Mouse (Mus musculus) c-Kit-positive CD71-negative TER-119-negative erythroid progenitor cells, embryonic 14.5 days (primary cell): Measurements from ENCODE around the gene Usp9x.

Experiments used
- DNase-seq: peaks from one replicate; pipeline ENCODE4 v3.0.0-alpha.2; 2013; ENCODE audit warnings: low read depth

Usp9x gene

DNA sequence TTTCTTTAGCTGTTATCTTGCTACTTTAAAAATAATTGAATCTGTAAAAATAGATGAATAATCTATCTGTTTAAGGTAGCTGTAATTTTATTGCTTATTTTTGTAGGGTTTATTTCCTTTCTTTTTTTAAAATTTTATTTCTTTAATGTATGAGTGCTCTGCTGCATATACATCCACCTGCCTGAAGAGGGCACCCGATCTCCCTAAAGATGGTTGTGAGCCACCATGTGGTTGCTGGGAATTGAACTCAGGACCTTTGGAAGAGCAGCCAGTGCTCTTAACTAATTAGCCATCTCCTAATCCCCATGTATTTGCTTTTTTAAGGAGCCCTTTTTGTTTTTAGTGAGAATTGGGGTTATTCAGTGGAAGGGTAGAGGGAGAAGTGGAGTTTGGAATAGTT is 14.3 kb downstream of the Usp9x start:
- DNase-seq = no peak

DNA sequence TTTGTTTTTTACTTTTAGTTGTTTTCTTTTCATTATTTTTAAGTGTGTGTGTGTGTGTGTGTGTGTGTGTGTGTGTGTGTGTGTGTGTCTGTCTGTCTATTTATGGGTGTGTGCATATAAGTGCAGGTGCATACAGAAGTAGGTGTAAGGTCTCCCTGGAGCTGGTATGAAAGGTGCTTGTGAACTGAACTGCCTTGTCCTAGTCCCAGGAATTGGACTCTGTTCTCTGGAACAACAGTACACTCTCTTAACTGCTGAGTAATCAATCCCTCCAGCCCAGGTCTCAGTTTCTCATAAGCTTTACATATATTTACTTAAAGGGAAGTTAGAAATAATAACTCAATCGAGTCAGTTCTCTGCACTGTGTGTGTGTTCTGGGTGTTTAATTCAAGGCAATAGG is 25.7 kb downstream of the Usp9x start:
- DNase-seq = no peak

DNA sequence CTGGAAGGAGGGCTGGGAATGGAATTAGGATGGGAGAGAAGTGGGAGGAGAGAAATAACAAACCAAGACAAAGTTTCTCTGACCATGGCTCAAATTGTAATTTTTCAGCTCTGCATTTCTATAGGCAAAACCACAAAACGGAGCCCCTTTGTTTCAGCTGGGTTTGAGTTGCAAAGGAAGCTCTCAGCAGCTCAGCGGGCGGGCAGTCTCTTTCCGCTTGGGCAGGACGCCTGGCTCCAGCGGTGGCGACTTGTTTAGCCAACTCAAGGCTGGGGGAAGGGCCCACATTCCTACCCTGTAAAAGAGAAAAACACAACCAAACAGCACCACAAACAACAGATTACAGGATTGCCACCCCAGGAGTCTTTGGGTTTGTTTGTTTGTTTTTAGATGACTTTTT is 135.2 kb downstream of the Usp9x start:
- no peak for DNase-seq

DNA sequence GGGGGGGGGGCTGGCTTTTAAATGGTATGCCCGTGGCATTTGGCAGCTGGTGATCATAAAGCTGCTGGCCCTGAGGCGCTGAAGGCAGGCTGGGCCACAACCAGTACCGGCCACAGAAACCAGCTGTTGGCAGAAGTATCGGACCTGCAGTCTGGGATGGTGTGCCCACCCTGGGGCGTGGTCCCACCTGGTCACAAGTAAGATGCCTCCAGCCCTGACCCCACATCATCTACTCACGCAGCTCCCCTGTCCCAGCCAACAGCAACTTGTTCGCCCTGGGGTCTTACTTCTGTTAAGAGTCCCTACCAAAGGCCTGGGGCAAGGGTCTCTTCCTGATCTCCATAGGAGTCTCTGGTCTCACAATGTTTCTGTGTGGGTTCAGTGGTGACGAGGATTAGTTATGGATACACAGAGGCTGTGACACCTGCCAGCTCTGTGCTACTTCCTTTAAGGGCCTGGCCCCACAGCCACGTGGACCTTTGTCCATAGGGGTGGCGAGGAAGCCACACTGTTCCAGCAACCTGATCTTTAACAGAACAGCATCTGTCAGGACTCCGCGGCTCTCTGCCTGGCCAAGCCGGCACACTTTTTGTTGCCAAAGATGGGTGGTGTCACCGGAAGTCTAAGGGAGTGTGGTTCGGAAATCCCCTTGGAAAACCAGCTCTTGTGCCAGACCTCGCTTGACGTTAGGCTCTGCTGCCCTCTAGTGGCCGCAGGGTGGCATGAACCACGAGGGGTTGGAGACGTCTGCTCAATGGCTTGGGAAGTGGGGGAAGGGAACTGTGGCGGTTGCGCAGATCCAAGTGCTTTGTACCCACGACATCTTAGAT is 136.4 kb downstream of the Usp9x start:
- peak; percentile 79 for DNase-seq

DNA sequence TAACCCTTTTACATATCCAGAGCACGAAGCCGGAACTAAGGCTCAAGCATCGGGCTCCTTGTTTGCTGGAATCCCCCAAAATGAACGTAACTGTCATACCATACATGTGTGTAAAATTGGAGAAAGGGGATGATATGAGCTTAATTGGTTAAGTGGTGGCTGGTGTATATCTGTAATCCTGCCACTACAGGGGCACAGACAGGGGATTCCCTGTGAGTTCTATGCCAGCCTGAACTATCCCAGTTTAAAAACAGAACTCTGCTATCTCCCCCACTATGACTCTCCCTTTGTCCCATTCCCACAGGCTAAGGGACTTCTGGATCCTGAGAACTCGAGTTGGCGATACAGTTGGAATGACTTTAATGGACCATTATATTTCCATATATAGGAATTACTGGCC is 137.1 kb downstream of the Usp9x start:
- DNase-seq = no peak

DNA sequence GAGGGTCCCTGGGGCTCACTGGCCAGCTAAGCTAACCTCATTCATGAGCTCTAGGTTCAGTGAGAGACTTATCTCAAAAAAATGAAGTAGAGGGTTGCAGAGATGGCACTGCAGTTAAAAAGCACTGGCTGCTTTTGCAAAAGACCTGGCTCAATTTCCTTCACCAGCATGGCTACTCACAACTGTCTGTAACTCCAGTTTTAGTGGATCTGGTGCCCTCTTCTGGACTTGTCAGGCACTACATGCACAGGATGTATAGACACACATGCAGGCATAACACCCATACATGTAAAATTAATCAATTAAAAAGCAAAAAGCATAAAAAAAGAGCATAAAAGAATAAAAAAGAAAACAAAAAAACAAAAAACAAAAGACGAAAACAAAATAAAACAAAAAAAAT is 143.0 kb downstream of the Usp9x start:
- DNase-seq = no peak
